Mouse (Mus musculus): ENCODE results near the gene Yars. TPM values are rescaled to one million over a fixed set of nuclear protein-coding genes. Genes with fewer than 3 reads are reported as not detected.

Yars gene
- polyA plus RNA-seq, 1 experiment from 2014 or later, result 92.9 TPM

GRCm38 (mm10) chr4:129161581-129162255, 27.8 kb upstream of the Yars start:
- DNase-seq (ENCODE audit: low spot score), result no peak

GRCm38 (mm10) chr4:129172529-129172928, 17.0 kb upstream of the Yars start:
- ATAC-seq (replicated peaks; ENCODE audit: low FRiP score, low TSS enrichment, low read depth), result no peak
- no peaks in the 10 kb centered on the region for H3K9me3 ChIP-seq (ENCODE audit: control insufficient read depth, low read length)
- no peak for DNase-seq (ENCODE audit: low spot score)
- H3K4me3 ChIP-seq (ENCODE audit: low read depth, low read length), result no peak overlapping the region
- 70% methylated on average over 1 of the region's 1 CpGs for WGBS
- no peaks in the 10 kb centered on the region for H3K4me1 ChIP-seq (replicated peaks; ENCODE audit: control insufficient read depth, insufficient read depth, low read length)
- H3K4me2 ChIP-seq (ENCODE audit: low read length), result no peak overlapping the region
- H3K27me3 ChIP-seq (replicated peaks; ENCODE audit: control insufficient read depth, insufficient read depth, low read length), result no peaks in the 10 kb centered on the region
- peaks cover 81% of the 10 kb centered on the region for H3K36me3 ChIP-seq (ENCODE audit: control insufficient read depth, insufficient read depth, low read length)
- no peak overlapping the region for H3K27ac ChIP-seq (ENCODE audit: low read depth)
- no peak overlapping the region for H3K9ac ChIP-seq (ENCODE audit: low read length)

More at GRCm38 (mm10) chr4:129161581-129162255, 27.8 kb upstream of the Yars start:
- Histone ChIP-seq H3K9me3 (ENCODE audit: control insufficient read depth, low read length) (no peaks in the 10 kb centered on the region), H3K4me1 (replicated peaks; ENCODE audit: control insufficient read depth, insufficient read depth, low read length) (no peaks in the 10 kb centered on the region), H3K4me3 (ENCODE audit: low read depth, low read length) (no peak overlapping the region), H3K36me3 (ENCODE audit: control insufficient read depth, insufficient read depth, low read length) (peaks cover 54% of the 10 kb centered on the region), H3K4me2 (ENCODE audit: low read length) (no peak overlapping the region), H3K9ac (ENCODE audit: low read length) (no peak overlapping the region), H3K27ac (ENCODE audit: low read depth) (no peak overlapping the region), H3K27me3 (replicated peaks; ENCODE audit: control insufficient read depth, insufficient read depth, low read length) (no peaks in the 10 kb centered on the region)
- ATAC-seq (replicated peaks; ENCODE audit: low FRiP score, low TSS enrichment, low read depth), result no peak
- WGBS, result 89% methylated on average over 4 of the region's 4 CpGs

DNA sequence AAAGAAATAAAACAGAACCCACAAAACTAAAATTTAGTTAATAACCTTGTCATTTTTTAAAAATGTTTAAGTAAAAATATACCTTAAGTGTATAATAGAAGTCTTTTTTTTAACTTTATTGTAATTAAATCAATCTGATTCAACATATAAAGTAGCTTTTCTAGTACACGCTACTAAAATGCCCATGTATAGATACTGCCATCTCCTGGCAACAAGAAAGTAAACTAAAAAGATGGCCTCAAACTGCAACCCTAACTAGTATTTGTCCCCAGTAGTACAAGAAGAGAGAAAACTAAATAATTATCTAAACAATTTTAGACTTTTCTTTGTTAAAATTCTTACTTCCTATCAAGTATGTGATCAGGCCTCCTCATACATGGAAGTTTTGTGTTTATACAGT, 10.0 kb upstream of the Yars start:
- Histone ChIP-seq H3K27ac (ENCODE audit: low read depth) (no peak overlapping the region), H3K27me3 (replicated peaks; ENCODE audit: control insufficient read depth, insufficient read depth, low read length) (no peaks in the 10 kb centered on the region), H3K36me3 (ENCODE audit: control insufficient read depth, insufficient read depth, low read length) (peaks cover 65% of the 10 kb centered on the region), H3K9me3 (ENCODE audit: control insufficient read depth, low read length) (no peaks in the 10 kb centered on the region), H3K4me2 (ENCODE audit: low read length) (no peak overlapping the region), H3K4me3 (ENCODE audit: low read depth, low read length) (no peak overlapping the region), H3K9ac (ENCODE audit: low read length) (no peak overlapping the region), H3K4me1 (replicated peaks; ENCODE audit: control insufficient read depth, insufficient read depth, low read length) (no peaks in the 10 kb centered on the region)
- no peak for ATAC-seq (replicated peaks; ENCODE audit: low FRiP score, low TSS enrichment, low read depth)
- 74% methylated on average over 1 of the region's 1 CpGs for WGBS
- no peak for DNase-seq (ENCODE audit: low spot score)

DNA sequence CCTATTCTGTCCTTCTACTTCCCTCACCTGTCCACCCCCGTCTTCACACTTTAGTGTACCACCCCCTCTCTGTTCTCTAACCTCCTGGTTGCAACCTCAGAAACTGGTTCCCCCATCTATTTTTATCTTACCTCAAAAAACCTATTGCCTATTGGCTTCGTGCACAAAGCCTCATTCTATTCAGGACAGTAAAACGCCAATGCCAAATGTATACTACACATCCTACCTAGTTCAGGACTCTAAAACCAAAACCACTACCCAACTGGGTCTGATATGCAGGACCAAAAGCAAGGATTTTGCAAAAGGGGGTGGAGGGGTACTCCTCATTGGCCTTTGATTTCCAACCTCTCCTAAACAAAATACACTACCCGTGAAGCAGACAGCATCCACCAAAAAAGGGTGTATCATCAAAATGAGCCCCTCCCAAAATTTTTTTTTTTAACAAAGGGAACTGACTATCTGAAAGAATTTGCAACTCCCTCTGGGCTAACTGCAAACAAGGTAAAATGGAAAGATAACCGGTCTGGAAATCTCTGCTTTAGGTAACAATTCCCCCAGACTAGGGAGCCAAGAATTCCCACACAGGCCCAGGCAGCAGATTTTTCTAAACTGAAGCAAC, 1.4 kb upstream of the Yars start:
- peak overlapping the region; percentile 89; the same call in 1 of the 2 replicates for H3K27ac ChIP-seq (ENCODE audit: low read depth)

DNA sequence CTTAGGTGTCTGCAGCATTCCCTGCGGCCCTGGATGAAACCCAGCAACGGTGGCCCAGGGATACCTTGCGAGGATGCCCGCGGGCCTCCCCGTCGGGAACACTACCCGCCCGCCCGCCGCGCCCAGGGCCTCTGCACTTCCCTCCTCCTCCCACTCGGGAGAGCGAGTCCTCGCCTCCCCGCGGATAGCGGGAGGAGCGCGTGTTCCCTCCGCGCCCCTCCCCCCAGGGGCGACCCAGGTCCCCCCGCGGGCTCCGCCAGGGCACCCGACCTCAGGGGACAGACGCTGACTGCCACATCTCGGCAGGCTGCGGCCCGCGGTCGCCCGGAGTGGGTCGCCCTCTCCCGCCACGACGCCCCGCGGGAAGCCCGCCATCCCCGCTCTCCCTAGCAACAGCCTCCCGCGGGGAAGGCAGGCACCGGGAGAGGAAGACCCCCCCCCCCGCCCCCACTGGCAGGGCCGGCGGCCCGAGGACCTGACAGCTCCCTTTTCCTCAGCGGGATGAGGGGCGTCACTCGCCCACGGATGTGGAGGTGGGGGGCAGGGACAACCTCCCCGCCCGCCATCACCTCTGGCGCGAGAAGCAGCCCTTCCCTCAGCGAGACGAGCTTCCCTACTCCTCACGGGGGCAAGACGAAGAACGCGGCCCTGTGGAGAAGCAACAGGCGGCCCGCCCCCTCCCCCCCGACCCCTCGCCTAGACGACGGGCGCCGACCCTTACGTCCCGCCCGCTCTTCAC, 588 bp upstream of the Yars start:
- ATAC-seq (replicated peaks; ENCODE audit: low FRiP score, low TSS enrichment, low read depth) (peak; percentile 72; the same call in 1 of the 2 replicates), DNase-seq (ENCODE audit: low spot score) (no peak)
- Histone ChIP-seq H3K9me3 (ENCODE audit: control insufficient read depth, low read length) (no peaks in the 10 kb centered on the region), H3K4me2 (ENCODE audit: low read length) (peak overlapping the region; percentile 59), H3K4me1 (replicated peaks; ENCODE audit: control insufficient read depth, insufficient read depth, low read length) (peaks cover 25% of the 10 kb centered on the region), H3K4me3 (ENCODE audit: low read depth, low read length) (peak overlapping the region; percentile 55), H3K27ac (ENCODE audit: low read depth) (peak overlapping the region; percentile 89), H3K9ac (ENCODE audit: low read length) (peak overlapping the region; percentile 54), H3K36me3 (ENCODE audit: control insufficient read depth, insufficient read depth, low read length) (0 out of 2 replicates have a peak, but pooled peaks cover 3% of the 10 kb centered on the region), H3K27me3 (replicated peaks; ENCODE audit: control insufficient read depth, insufficient read depth, low read length) (no peaks in the 10 kb centered on the region)
- WGBS, result under 1% methylated on average over 53 of the region's 74 CpGs

More for the DNA sequence above, 1.4 kb upstream of the Yars start:
- Histone ChIP-seq H3K4me3 (ENCODE audit: low read depth, low read length) (peak overlapping the region; percentile 55), H3K4me1 (replicated peaks; ENCODE audit: control insufficient read depth, insufficient read depth, low read length) (peaks cover 25% of the 10 kb centered on the region), H3K27me3 (replicated peaks; ENCODE audit: control insufficient read depth, insufficient read depth, low read length) (no peaks in the 10 kb centered on the region), H3K36me3 (ENCODE audit: control insufficient read depth, insufficient read depth, low read length) (no peaks in the 10 kb centered on the region; the same call in 1 of the 2 replicates), H3K9me3 (ENCODE audit: control insufficient read depth, low read length) (no peaks in the 10 kb centered on the region), H3K4me2 (ENCODE audit: low read length) (peak overlapping the region; percentile 59), H3K9ac (ENCODE audit: low read length) (peak overlapping the region; percentile 54)
- ATAC-seq (replicated peaks; ENCODE audit: low FRiP score, low TSS enrichment, low read depth) (no peak), DNase-seq (ENCODE audit: low spot score) (peak; percentile 46)
- WGBS, result 37% methylated on average over 5 of the region's 5 CpGs

DNA sequence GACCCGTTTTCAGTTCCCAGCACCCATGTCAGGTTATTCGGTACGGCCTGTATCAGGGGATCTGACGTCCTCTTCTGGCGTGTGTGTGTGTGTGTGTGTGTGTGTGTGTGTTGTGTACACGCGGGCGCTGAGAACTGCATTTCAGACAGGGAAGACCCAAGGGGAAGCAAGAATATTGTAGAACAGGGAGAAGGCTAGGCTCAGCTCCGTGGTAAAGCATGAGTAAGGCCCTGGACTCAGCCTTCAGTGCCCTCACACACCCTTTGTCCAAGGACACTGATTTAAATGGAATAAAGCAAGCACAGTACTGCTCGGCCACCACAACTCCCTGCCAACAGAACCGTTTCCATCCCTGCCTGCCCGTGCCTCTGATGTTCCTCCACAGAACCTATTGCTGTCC, 978 bp downstream of the Yars start:
- Histone ChIP-seq H3K9me3 (ENCODE audit: control insufficient read depth, low read length) (no peaks in the 10 kb centered on the region), H3K4me2 (ENCODE audit: low read length) (peak overlapping the region; percentile 71), H3K9ac (ENCODE audit: low read length) (peak overlapping the region; percentile 48), H3K27me3 (replicated peaks; ENCODE audit: control insufficient read depth, insufficient read depth, low read length) (no peaks in the 10 kb centered on the region), H3K27ac (ENCODE audit: low read depth) (peak overlapping the region; percentile 73; the same call in 1 of the 2 replicates), H3K4me3 (ENCODE audit: low read depth, low read length) (peak overlapping the region; percentile 55), H3K4me1 (replicated peaks; ENCODE audit: control insufficient read depth, insufficient read depth, low read length) (peaks cover 25% of the 10 kb centered on the region), H3K36me3 (ENCODE audit: control insufficient read depth, insufficient read depth, low read length) (peaks cover 16% of the 10 kb centered on the region; the same call in 1 of the 2 replicates)
- 4% methylated on average over 12 of the region's 12 CpGs for WGBS
- ATAC-seq (replicated peaks; ENCODE audit: low FRiP score, low TSS enrichment, low read depth), result no peak
- DNase-seq (ENCODE audit: low spot score), result peak; percentile 56

DNA sequence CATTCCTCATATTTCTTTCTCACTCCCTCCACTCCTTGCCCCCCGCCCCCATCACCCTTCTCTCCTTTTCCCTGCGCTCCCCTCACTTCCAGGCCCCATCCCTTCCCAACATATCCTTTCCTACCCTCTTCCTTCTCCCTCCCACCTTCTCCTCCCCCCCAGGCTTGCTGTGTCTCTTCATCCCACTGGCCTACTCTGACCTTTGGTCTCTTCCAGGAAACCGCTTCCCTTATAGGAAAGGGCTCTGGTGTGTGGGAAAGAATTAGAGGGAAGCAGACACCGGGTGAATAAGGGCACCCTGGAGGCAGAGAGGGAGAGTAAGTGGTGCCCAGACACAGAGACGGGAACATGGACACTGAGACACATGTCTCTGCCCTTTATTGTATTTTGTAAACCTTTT, 2.1 kb downstream of the Yars start:
- WGBS, result 63% methylated on average over 5 of the region's 5 CpGs
- no peak overlapping the region for H3K4me3 ChIP-seq (ENCODE audit: low read depth, low read length)
- H3K27ac ChIP-seq (ENCODE audit: low read depth), result no peak overlapping the region
- H3K9ac ChIP-seq (ENCODE audit: low read length), result no peak overlapping the region
- H3K9me3 ChIP-seq (ENCODE audit: control insufficient read depth, low read length), result no peaks in the 10 kb centered on the region
- peak; percentile 46 for DNase-seq (ENCODE audit: low spot score)
- H3K36me3 ChIP-seq (ENCODE audit: control insufficient read depth, insufficient read depth, low read length), result peaks cover 23% of the 10 kb centered on the region
- peak overlapping the region; percentile 71 for H3K4me2 ChIP-seq (ENCODE audit: low read length)
- H3K4me1 ChIP-seq (replicated peaks; ENCODE audit: control insufficient read depth, insufficient read depth, low read length), result peaks cover 25% of the 10 kb centered on the region
- no peak for ATAC-seq (replicated peaks; ENCODE audit: low FRiP score, low TSS enrichment, low read depth)
- no peaks in the 10 kb centered on the region for H3K27me3 ChIP-seq (replicated peaks; ENCODE audit: control insufficient read depth, insufficient read depth, low read length)

- Histone ChIP-seq H3K4me2 (ENCODE audit: low read length) (no peak overlapping the region), H3K9me3 (ENCODE audit: control insufficient read depth, low read length) (no peaks in the 10 kb centered on the region), H3K27me3 (replicated peaks; ENCODE audit: control insufficient read depth, insufficient read depth, low read length) (no peaks in the 10 kb centered on the region), H3K36me3 (ENCODE audit: control insufficient read depth, insufficient read depth, low read length) (peaks cover 43% of the 10 kb centered on the region), H3K4me3 (ENCODE audit: low read depth, low read length) (no peak overlapping the region), H3K4me1 (replicated peaks; ENCODE audit: control insufficient read depth, insufficient read depth, low read length) (peaks cover 14% of the 10 kb centered on the region), H3K9ac (ENCODE audit: low read length) (no peak overlapping the region), H3K27ac (ENCODE audit: low read depth) (no peak overlapping the region)
- 97% methylated on average over 1 of the region's 1 CpGs for WGBS
- no peak for ATAC-seq (replicated peaks; ENCODE audit: low FRiP score, low TSS enrichment, low read depth)
- DNase-seq (ENCODE audit: low spot score), result no peak
Measured at GRCm38 (mm10) chr4:129194280-129194679, 4.7 kb downstream of the Yars start.

Measured in intestine, embryonic 14.5 days (tissue).